Mouse (Mus musculus) intestine, postnatal 0 days (tissue): Measurements from ENCODE around the gene Ppp1r1a. TPM values are rescaled to one million over a fixed set of nuclear protein-coding genes. Genes with fewer than 3 reads are reported as not detected.

Source experiments
- ATAC-seq: fragments of 200-750 bp; cut with Nextera tagmentation; 2 replicates; pipeline ENCODE4 v1.8.0; 2017; ENCODE audit warnings: mild to moderate bottlenecking, moderate TSS enrichment, moderate library complexity
- H3K27ac ChIP-seq: fragments of 300-500 bp; sonication (generic); 2 replicates; pipeline ENCODE4 v1.5.1; 2014; ENCODE audit warnings: mild to moderate bottlenecking, low read depth, low read length, moderate library complexity
- H3K27me3 ChIP-seq: fragments of 300-500 bp; sonication (generic); replicated peaks from 2 replicates; pipeline ENCODE4 v1.6.1; 2014; ENCODE audit warnings: low read length, mixed read lengths; ENCODE audit not compliant: control insufficient read depth, insufficient read depth
- H3K36me3 ChIP-seq: fragments of 300-500 bp; sonication (generic); 2 replicates; pipeline ENCODE4 v1.6.1; 2014; ENCODE audit warnings: mild to moderate bottlenecking, moderate library complexity; ENCODE audit not compliant: control insufficient read depth, insufficient read depth
- H3K4me1 ChIP-seq: fragments of 300-500 bp; sonication (generic); replicated peaks from 2 replicates; pipeline ENCODE4 v1.6.1; 2014; ENCODE audit warnings: antibody characterized with exemption, low read length, mixed read lengths; ENCODE audit not compliant: control insufficient read depth, insufficient read depth
- H3K4me2 ChIP-seq: fragments of 300-500 bp; sonication (generic); replicated peaks from 2 replicates; pipeline ENCODE4 v1.6.1; 2014; ENCODE audit warnings: low read depth, mild to moderate bottlenecking, moderate library complexity
- H3K4me3 ChIP-seq: fragments of 300-500 bp; sonication (generic); 2 replicates; pipeline ENCODE4 v1.5.1; 2014; ENCODE audit warnings: low read depth, low read length
- H3K9ac ChIP-seq: fragments of 300-500 bp; sonication (generic); 2 replicates; pipeline ENCODE4 v1.6.1; 2014; ENCODE audit warnings: mild to moderate bottlenecking, low read depth, low read length
- H3K9me3 ChIP-seq: fragments of 300-500 bp; sonication (generic); 2 replicates; pipeline ENCODE4 v1.6.1; 2016; ENCODE audit warnings: mixed run types; ENCODE audit not compliant: control insufficient read depth
- CTCF ChIP-seq: sonication (generic); IDR thresholded peaks from 2 replicates; pipeline ENCODE4 v1.5.1; 2016; ENCODE audit warnings: low read depth, mild to moderate bottlenecking, control low read depth, antibody characterized with exemption, moderate library complexity
- WGBS: fragments of 180-500 bp; shearing (Covaris S2); extraction: QIAGEN DNeasy Blood & Tissue Kit; methylation state at CpG from one replicate; pipeline ENCODE4 v1.1.7; 2014; 5-methylcytosine and 5-hydroxymethylcytosine counted together
- polyA plus RNA-seq: library from polyadenylated mRNA; unstranded; fragments of >200 nt; fragmentation: Nextera tagmentation; extraction: Ambion mirVana; gene quantifications from 2 replicates; pipeline ENCODE4 v1.2.1, GENCODE M21; 2015

Ppp1r1a gene
- polyA plus RNA-seq = 6.1 and 7.8 TPM in 2 replicates

GRCm38 (mm10) chr15:103537822-103538213, at the start of gene Ppp1r1a:
Gene Ppp1r1a, minus strand, starts transcription at chr15:103538003.
- Histone ChIP-seq H3K4me3 (peak within 1 kb of the TSS; percentile 48), H3K27me3 (peaks cover 25% of the 10 kb centered on the region), H3K9me3 (no peaks in the 10 kb centered on the region), H3K36me3 (no peaks in the 10 kb centered on the region), H3K4me2 (peak within 1 kb of the TSS; percentile 78), H3K9ac (peak within 1 kb of the TSS; percentile 34), H3K4me1 (no peaks in the 10 kb centered on the region), H3K27ac (no peak within 1 kb of the TSS)
- WGBS = under 1% methylated on average over 32 of the region's 36 CpGs
- ATAC-seq = no peak
- no peak for TF ChIP-seq CTCF

- no peak for TF ChIP-seq CTCF
- no peak for ATAC-seq
These were observed 48.1 kb upstream of the Ppp1r1a start for GRCm38 (mm10) chr15:103585876-103586275.

GRCm38 (mm10) chr15:103564981-103565380, 27.2 kb upstream of the Ppp1r1a start, which contains the start of gene Glycam1:
Gene Glycam1, minus strand, starts transcription at chr15:103565081.
- Histone ChIP-seq H3K36me3 (no peaks in the 10 kb centered on the region), H3K4me3 (no peak within 1 kb of the TSS), H3K4me2 (no peak within 1 kb of the TSS), H3K4me1 (no peaks in the 10 kb centered on the region), H3K27ac (no peak within 1 kb of the TSS), H3K9me3 (no peaks in the 10 kb centered on the region), H3K9ac (no peak within 1 kb of the TSS), H3K27me3 (no peaks in the 10 kb centered on the region)
- no peak for ATAC-seq
- no peak for TF ChIP-seq CTCF

More at GRCm38 (mm10) chr15:103585876-103586275, 48.1 kb upstream of the Ppp1r1a start:
- H3K4me2 ChIP-seq = no peak overlapping the region
- H3K27me3 ChIP-seq = no peaks in the 10 kb centered on the region
- H3K36me3 ChIP-seq = no peaks in the 10 kb centered on the region
- H3K9ac ChIP-seq = no peak overlapping the region
- H3K9me3 ChIP-seq = no peaks in the 10 kb centered on the region
- 71% methylated on average over 2 of the region's 2 CpGs for WGBS
- H3K4me3 ChIP-seq = no peak overlapping the region
- no peaks in the 10 kb centered on the region for H3K4me1 ChIP-seq
- no peak overlapping the region for H3K27ac ChIP-seq

DNA sequence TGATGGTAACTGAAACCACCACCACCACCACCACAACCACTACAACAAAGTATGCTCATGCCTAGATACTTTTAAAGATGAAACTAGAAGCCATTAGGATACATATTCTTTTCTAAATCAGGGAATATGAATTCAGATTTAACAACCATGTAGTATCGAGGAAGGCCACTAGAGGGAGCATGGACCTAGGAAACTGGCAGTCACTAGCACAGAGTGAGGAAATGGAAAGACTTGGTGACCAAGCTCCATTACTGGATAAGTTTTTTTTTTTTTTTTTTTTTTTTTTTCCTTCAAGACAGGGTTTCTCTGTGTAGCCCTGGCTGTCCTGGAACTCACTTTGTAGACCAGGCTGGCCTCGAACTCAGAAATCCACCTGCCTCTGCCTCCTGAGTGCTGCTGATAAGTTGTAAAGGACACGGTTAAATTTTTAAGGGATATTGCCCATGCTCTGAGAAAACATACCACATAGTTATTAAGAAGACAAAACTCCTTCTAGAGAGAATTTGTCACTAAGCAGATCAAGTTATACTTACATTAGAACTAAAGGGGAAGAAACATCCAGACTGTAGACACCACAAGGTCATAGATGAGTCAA, 14.4 kb upstream of the Ppp1r1a start:
- H3K4me1 ChIP-seq = no peaks in the 10 kb centered on the region
- ATAC-seq = no peak; the same call in 1 of the 2 replicates
- no peaks in the 10 kb centered on the region for H3K9me3 ChIP-seq
- no peak overlapping the region for H3K4me3 ChIP-seq
- H3K9ac ChIP-seq = no peak overlapping the region
- no peaks in the 10 kb centered on the region for H3K36me3 ChIP-seq
- peak; percentile 85 for TF ChIP-seq CTCF
- no peak overlapping the region for H3K4me2 ChIP-seq
- no peaks in the 10 kb centered on the region for H3K27me3 ChIP-seq
- no peak overlapping the region for H3K27ac ChIP-seq
- 36% methylated on average over 3 of the region's 3 CpGs for WGBS

DNA sequence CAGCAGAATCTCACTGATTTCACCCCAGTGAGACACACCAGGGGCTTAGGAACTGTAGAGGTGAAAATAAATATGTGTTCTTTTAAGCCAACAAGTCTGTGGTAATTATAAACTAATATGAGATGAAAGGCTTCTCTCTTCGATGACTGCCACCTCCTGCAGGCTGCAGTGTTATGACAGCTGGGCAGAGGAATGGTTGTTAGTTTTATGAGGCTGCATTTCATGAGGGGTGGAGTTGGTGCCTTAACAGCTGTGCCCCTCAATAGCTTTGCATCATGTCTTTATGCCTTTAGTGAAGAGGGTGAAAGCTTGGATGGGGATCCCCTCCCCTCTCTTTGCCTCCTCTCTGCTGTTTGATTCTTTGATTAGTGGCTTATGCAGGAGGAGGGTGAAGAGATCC, 13.2 kb upstream of the Ppp1r1a start:
- H3K27me3 ChIP-seq = no peaks in the 10 kb centered on the region
- H3K36me3 ChIP-seq = no peaks in the 10 kb centered on the region
- no peak overlapping the region for H3K4me2 ChIP-seq
- ATAC-seq = no peak
- no peaks in the 10 kb centered on the region for H3K4me1 ChIP-seq
- H3K9me3 ChIP-seq = no peaks in the 10 kb centered on the region
- no peak overlapping the region for H3K27ac ChIP-seq
- no peak overlapping the region for H3K4me3 ChIP-seq
- no peak for TF ChIP-seq CTCF
- no peak overlapping the region for H3K9ac ChIP-seq
- WGBS = 31% methylated on average over 1 of the region's 1 CpGs

GRCm38 (mm10) chr15:103549475-103549874, 11.7 kb upstream of the Ppp1r1a start:
- 89% methylated on average over 1 of the region's 1 CpGs for WGBS
- H3K27me3 ChIP-seq = no peaks in the 10 kb centered on the region; the same call in 1 of the 2 replicates
- no peak overlapping the region for H3K4me3 ChIP-seq
- H3K36me3 ChIP-seq = no peaks in the 10 kb centered on the region
- H3K9ac ChIP-seq = no peak overlapping the region
- H3K27ac ChIP-seq = no peak overlapping the region
- H3K4me1 ChIP-seq = no peaks in the 10 kb centered on the region
- no peak for ATAC-seq
- H3K4me2 ChIP-seq = no peak overlapping the region
- TF ChIP-seq CTCF = no peak
- no peaks in the 10 kb centered on the region for H3K9me3 ChIP-seq
